Mouse (Mus musculus): Measurements from ENCODE around the gene Meis1. TPM values are rescaled to one million over a fixed set of nuclear protein-coding genes. Genes with fewer than 3 reads are reported as not detected.

Meis1 gene
- polyA plus RNA-seq, 1 experiment from 2014 or later, result 191 TPM

DNA sequence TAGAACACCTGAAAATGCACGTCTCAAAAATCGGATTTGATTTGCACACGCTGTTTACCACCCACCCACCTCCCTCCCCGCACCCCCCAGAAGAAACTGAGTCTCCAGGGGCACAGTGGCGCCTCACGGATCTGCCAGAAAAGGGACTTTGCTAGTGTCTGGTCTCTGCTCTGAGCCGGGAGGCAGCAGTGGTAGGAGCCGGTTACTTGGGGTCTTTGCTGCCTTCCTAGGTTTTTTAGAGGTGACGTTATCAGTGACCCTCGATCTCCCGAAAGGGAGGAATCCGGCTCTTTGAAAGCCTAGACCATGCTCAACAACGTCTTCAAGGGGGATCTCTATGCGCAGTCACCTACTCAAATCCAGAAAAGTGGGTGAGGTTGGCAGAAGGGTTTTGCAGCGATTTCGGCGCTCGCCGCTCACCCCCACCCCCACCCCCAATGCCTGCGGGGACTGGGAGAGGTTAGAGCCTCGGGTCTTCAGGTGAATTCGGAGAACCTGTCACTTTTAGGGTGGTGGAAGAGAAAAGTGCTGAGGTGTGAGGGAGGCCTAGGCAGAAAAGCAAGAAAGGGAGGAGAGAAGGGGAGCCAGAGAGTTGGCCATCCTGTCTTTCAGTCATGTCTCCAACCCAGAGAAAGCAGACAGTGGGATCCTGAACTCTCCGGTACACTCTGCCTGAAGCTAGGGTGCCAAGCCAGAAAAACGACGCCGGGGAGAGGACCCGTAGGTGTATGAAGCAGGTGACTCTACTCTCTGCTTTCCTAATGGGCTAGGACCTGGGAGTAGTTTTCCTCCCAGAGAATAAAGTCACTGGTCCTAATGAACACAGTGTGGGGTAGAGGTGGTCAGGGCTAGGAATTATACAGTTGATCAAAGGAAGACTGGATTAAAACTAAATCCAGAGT, 143.5 kb downstream of the Meis1 start:
- Histone ChIP-seq H3K9ac (peak overlapping the region; percentile 69), H3K36me3 (no peaks in the 10 kb centered on the region), H3K27ac (peak overlapping the region; percentile 89), H3K4me1 (peaks cover 45% of the 10 kb centered on the region), H3K4me3 (peak overlapping the region; percentile 41), H3K4me2 (replicated peaks) (peak overlapping the region; percentile 88), H3K9me3 (no peaks in the 10 kb centered on the region), H3K27me3 (replicated peaks) (no peaks in the 10 kb centered on the region)
- ATAC-seq (ENCODE audit: low FRiP score, low read depth), result no peak
- WGBS, result under 1% methylated on average over 27 of the region's 27 CpGs

- Histone ChIP-seq H3K9ac (peak overlapping the region; percentile 69), H3K9me3 (no peaks in the 10 kb centered on the region), H3K36me3 (no peaks in the 10 kb centered on the region), H3K4me3 (peak overlapping the region; percentile 26; the same call in 1 of the 2 replicates), H3K27ac (peak overlapping the region; percentile 89), H3K4me1 (peaks cover 48% of the 10 kb centered on the region), H3K4me2 (replicated peaks) (peak overlapping the region; percentile 88), H3K27me3 (replicated peaks) (no peaks in the 10 kb centered on the region)
- under 1% methylated on average over 18 of the region's 18 CpGs for WGBS
- peak; percentile 31; the same call in 1 of the 2 replicates for ATAC-seq (ENCODE audit: low FRiP score, low read depth)
These were observed 144.3 kb downstream of the Meis1 start for GRCm38 (mm10) chr11:18874278-18875000.

GRCm38 (mm10) chr11:18873451-18874277, 145.1 kb downstream of the Meis1 start:
- H3K4me2 ChIP-seq (replicated peaks), result peak overlapping the region; percentile 88
- peaks cover 42% of the 10 kb centered on the region for H3K4me1 ChIP-seq
- no peaks in the 10 kb centered on the region for H3K27me3 ChIP-seq (replicated peaks)
- no peaks in the 10 kb centered on the region for H3K9me3 ChIP-seq
- peak overlapping the region; percentile 69; the same call in 1 of the 2 replicates for H3K9ac ChIP-seq
- H3K27ac ChIP-seq, result peak overlapping the region; percentile 89
- H3K4me3 ChIP-seq, result no peak overlapping the region
- no peaks in the 10 kb centered on the region for H3K36me3 ChIP-seq
- no peak for ATAC-seq (ENCODE audit: low FRiP score, low read depth)
- 2% methylated on average over 9 of the region's 9 CpGs for WGBS

DNA sequence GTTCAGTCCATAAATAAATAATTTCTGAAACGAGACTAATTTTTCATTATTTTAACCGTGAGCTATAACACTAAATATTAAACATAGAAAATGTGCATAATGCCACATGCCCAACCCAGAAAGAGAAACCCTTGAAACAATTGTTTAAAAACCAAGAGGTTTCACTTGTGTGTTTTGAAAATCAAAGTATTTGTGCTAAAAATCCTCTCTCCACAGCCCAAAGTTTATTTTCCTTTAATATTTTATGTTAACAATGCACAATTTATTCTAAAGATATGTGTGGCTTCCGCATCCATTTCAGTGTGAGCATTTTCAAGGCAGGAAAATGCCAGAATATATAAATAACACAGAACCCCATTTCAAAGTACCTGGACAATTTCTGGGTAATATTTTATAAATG, 146.0 kb downstream of the Meis1 start:
- ATAC-seq (ENCODE audit: low FRiP score, low read depth), result no peak
- H3K4me2 ChIP-seq (replicated peaks), result peak overlapping the region; percentile 94
- no peaks in the 10 kb centered on the region for H3K9me3 ChIP-seq
- no peak overlapping the region; the same call in 1 of the 2 replicates for H3K9ac ChIP-seq
- no peaks in the 10 kb centered on the region for H3K36me3 ChIP-seq
- no peak overlapping the region for H3K4me3 ChIP-seq
- no peaks in the 10 kb centered on the region for H3K27me3 ChIP-seq (replicated peaks)
- 7% methylated on average over 3 of the region's 3 CpGs for WGBS
- peaks cover 39% of the 10 kb centered on the region for H3K4me1 ChIP-seq
- H3K27ac ChIP-seq, result no peak overlapping the region

GRCm38 (mm10) chr11:18872118-18872751, 146.6 kb downstream of the Meis1 start:
- ATAC-seq (ENCODE audit: low FRiP score, low read depth), result no peak
- H3K4me2 ChIP-seq (replicated peaks), result peak overlapping the region; percentile 94
- peaks cover 39% of the 10 kb centered on the region for H3K4me1 ChIP-seq
- H3K27ac ChIP-seq, result peak overlapping the region; percentile 91
- peak overlapping the region; percentile 85 for H3K9ac ChIP-seq
- peak overlapping the region; percentile 49 for H3K4me3 ChIP-seq
- H3K27me3 ChIP-seq (replicated peaks), result no peaks in the 10 kb centered on the region
- no peaks in the 10 kb centered on the region for H3K9me3 ChIP-seq
- 4% methylated on average over 12 of the region's 12 CpGs for WGBS
- no peaks in the 10 kb centered on the region for H3K36me3 ChIP-seq

DNA sequence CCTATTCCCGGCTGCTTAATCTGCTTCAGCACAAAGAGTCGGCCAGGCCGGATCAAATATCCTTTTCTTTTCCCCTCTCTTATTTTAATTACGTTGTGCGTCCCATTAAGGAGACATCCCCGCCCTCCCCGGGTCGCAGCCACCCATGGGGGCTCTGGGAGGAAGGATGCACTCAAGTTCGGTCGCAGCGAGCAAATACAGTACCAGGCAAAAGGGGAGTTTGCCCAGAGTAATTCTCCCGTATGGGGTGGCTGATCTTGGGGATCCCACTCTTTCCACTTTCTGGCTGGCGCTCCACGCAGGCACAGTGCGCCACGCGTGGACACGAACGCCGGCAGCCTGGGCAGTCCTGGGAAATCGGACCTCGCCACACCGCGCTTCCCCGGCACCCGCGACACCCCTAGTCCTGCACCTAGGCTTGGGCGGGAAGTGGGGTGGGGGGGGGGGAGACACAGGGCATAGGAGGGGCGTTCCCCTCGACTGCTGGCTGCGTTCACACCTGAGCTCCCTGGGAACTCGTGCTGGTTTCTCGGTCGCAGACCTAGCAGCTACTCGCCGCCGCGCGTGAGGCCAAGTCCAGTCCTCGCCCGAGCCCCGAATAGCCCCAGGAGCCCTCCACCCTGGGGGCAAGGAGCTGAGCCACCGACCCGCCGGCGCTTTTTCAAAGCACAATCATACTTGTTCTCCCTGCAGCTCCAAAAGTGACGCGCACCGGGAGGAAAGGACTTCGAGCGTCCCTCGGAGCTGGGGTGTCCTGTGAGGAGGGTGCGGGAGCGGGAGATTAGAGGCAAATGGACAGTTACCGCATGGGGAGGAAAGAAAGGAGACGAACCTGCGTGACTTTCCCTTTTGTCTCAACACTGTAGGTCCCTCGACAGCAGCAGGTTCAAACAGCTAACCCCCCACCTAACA, 147.4 kb downstream of the Meis1 start:
- Histone ChIP-seq H3K4me2 (replicated peaks) (peak overlapping the region; percentile 94), H3K9me3 (no peaks in the 10 kb centered on the region), H3K27ac (peak overlapping the region; percentile 91), H3K4me1 (peaks cover 34% of the 10 kb centered on the region), H3K36me3 (no peaks in the 10 kb centered on the region), H3K4me3 (peak overlapping the region; percentile 49), H3K9ac (peak overlapping the region; percentile 85), H3K27me3 (replicated peaks) (no peaks in the 10 kb centered on the region)
- ATAC-seq (ENCODE audit: low FRiP score, low read depth), result peak; percentile 54
- under 1% methylated on average over 58 of the region's 58 CpGs for WGBS

DNA sequence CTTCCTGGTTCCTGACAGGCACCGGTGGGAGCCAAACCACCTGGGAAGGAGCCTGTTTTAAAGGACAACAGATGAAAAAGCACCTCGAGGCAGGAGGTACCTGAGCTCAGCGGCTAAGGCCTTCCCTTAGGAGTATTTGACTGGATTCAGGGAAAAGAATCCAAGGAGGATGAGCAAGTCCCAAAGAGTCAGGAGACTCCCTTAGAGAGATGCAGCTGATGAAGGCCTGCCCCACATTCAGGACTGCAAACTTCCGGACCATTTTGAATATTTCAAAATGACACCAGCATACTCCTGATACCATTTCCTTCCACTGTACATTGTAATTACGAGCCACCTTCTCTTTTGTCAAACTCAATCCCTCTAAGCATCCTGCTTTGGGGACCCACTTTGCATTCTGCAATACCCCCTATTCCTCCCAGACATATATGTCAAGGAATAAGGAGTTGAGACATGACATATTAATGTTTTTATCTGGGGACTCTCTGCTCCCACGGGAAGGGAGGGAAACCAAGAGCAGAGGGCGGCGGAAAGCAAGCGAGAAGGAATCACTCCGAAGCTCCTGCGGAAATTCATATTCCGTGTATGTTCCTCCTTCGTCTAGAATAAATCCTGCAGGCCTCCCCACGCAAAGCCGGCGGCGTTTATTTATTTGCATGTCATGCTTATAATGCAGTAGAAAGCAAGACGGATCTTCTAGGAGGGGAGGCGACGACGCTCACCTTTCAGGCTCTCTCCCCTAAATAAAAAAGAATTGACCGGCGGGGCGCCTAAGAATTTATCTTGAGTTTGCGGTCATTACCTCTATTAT, 148.5 kb downstream of the Meis1 start:
- peaks cover 27% of the 10 kb centered on the region for H3K4me1 ChIP-seq
- ATAC-seq (ENCODE audit: low FRiP score, low read depth), result no peak
- peak overlapping the region; percentile 26; the same call in 1 of the 2 replicates for H3K27ac ChIP-seq
- peak overlapping the region; percentile 85 for H3K9ac ChIP-seq
- 1% methylated on average over 25 of the region's 25 CpGs for WGBS
- H3K9me3 ChIP-seq, result no peaks in the 10 kb centered on the region
- H3K27me3 ChIP-seq (replicated peaks), result no peaks in the 10 kb centered on the region
- H3K4me2 ChIP-seq (replicated peaks), result peak overlapping the region; percentile 94
- H3K36me3 ChIP-seq, result no peaks in the 10 kb centered on the region
- H3K4me3 ChIP-seq, result peak overlapping the region; percentile 49; the same call in 1 of the 2 replicates

- H3K27me3 ChIP-seq (replicated peaks), result no peaks in the 10 kb centered on the region
- H3K4me1 ChIP-seq, result peaks cover 19% of the 10 kb centered on the region
- ATAC-seq (ENCODE audit: low FRiP score, low read depth), result no peak
- no peaks in the 10 kb centered on the region for H3K36me3 ChIP-seq
- 17% methylated on average over 4 of the region's 6 CpGs for WGBS
- H3K9me3 ChIP-seq, result no peaks in the 10 kb centered on the region
- no peak overlapping the region; the same call in 1 of the 2 replicates for H3K27ac ChIP-seq
- no peak overlapping the region for H3K9ac ChIP-seq
- peak overlapping the region; percentile 94 for H3K4me2 ChIP-seq (replicated peaks)
- H3K4me3 ChIP-seq, result no peak overlapping the region
These were observed 149.3 kb downstream of the Meis1 start for GRCm38 (mm10) chr11:18869429-18869969.

GRCm38 (mm10) chr11:18867665-18868064, 151.1 kb downstream of the Meis1 start:
- Histone ChIP-seq H3K27ac (no peak overlapping the region), H3K4me1 (peaks cover 17% of the 10 kb centered on the region), H3K9ac (no peak overlapping the region), H3K9me3 (peaks cover 7% of the 10 kb centered on the region; the same call in 1 of the 2 replicates), H3K27me3 (replicated peaks) (no peaks in the 10 kb centered on the region), H3K4me2 (replicated peaks) (no peak overlapping the region), H3K36me3 (no peaks in the 10 kb centered on the region), H3K4me3 (no peak overlapping the region)
- WGBS, result 17% methylated on average over 2 of the region's 2 CpGs
- ATAC-seq (ENCODE audit: low FRiP score, low read depth), result no peak
